Mouse (Mus musculus) liver, embryonic 14.5 days (tissue): ENCODE results near the gene Dolpp1. TPM values are rescaled to one million over a fixed set of nuclear protein-coding genes. Genes with fewer than 3 reads are reported as not detected.

Source experiments
- ATAC-seq: fragments of 200-750 bp; cut with Nextera tagmentation; 2 replicates; pipeline ENCODE4 v1.8.0; 2017; ENCODE audit warnings: moderate number of reproducible peaks, mild to moderate bottlenecking, moderate library complexity; ENCODE audit not compliant: insufficient read depth
- DNase-seq, 3 experiments: peaks; one replicate each; pipeline ENCODE4 v3.0.0-alpha.2; 2012 to 2013; ENCODE audit warnings: low read depth in 3 of 3, low spot score in 3 of 3
- H3K27ac ChIP-seq: fragments of 300-500 bp; sonication (generic); 2 replicates; pipeline ENCODE4 v1.5.1; 2014; ENCODE audit warnings: moderate library complexity, mild to moderate bottlenecking, control low read depth, inconsistent platforms
- H3K27me3 ChIP-seq: fragments of 300-500 bp; sonication (generic); 2 replicates; pipeline ENCODE4 v1.6.1; 2014; ENCODE audit warnings: mild to moderate bottlenecking, low read length, moderate library complexity; ENCODE audit not compliant: control insufficient read depth, insufficient read depth
- H3K36me3 ChIP-seq: fragments of 300-500 bp; sonication (generic); replicated peaks from 2 replicates; pipeline ENCODE4 v1.6.1; 2014; ENCODE audit warnings: low read depth; ENCODE audit not compliant: control insufficient read depth, insufficient read depth
- H3K4me1 ChIP-seq, 2 experiments: fragments of 200-500 bp in 1 of 2; fragments of 300-500 bp in 1 of 2; sonication (generic) in 1 of 2; replicated peaks; 2 replicates each; pipeline ENCODE4 v1.6.1; 2012 to 2014; ENCODE audit warnings: antibody characterized with exemption in 1 of 2, inconsistent platforms in 1 of 2, low read length in 1 of 2; ENCODE audit not compliant: control insufficient read depth in 2 of 2, insufficient read depth in 2 of 2
- H3K4me2 ChIP-seq: fragments of 300-500 bp; sonication (generic); 2 replicates; pipeline ENCODE4 v1.6.1; 2014; ENCODE audit warnings: low read depth, mild to moderate bottlenecking, control low read depth, moderate library complexity
- H3K4me3 ChIP-seq, 2 experiments: fragments of 200-500 bp in 1 of 2; fragments of 300-500 bp in 1 of 2; sonication (generic) in 1 of 2; 2 replicates each; pipeline ENCODE4 v1.5.1; 2012 to 2014; ENCODE audit warnings: low read depth in 2 of 2, low read length in 2 of 2, mild to moderate bottlenecking in 2 of 2, control low read depth in 1 of 2, inconsistent platforms in 1 of 2, moderate library complexity in 1 of 2; ENCODE audit not compliant: insufficient read depth in 1 of 2
- H3K9ac ChIP-seq: fragments of 300-500 bp; sonication (generic); replicated peaks from 2 replicates; pipeline ENCODE4 v1.6.1; 2014; ENCODE audit warnings: mild to moderate bottlenecking, control low read depth, moderate library complexity
- H3K9me3 ChIP-seq: fragments of 300-500 bp; sonication (generic); 2 replicates; pipeline ENCODE4 v1.6.1; 2016; ENCODE audit warnings: low read length, mixed read lengths; ENCODE audit not compliant: control insufficient read depth
- CTCF ChIP-seq: IDR thresholded peaks from 2 replicates; pipeline ENCODE4 v1.5.1; 2016; ENCODE audit warnings: antibody characterized with exemption, low read depth, control low read depth
- EP300 ChIP-seq: IDR thresholded peaks from 2 replicates; pipeline ENCODE4 v1.6.1; 2016; ENCODE audit warnings: antibody characterized with exemption, low read depth
- WGBS: fragments of 180-500 bp; shearing (Covaris S2); extraction: QIAGEN DNeasy Blood & Tissue Kit; methylation state at CpG from one replicate; pipeline ENCODE4 v1.1.7; 2014; ENCODE audit not compliant: insufficient replicate concordance; 5-methylcytosine and 5-hydroxymethylcytosine counted together
- polyA plus RNA-seq, 2 experiments: library from polyadenylated mRNA; depleted of rRNA in 1 of 2; stranded (reverse) in 1 of 2; unstranded in 1 of 2; fragments of >200 nt; fragmentation: Nextera tagmentation in 1 of 2; extraction: Ambion mirVana in 1 of 2; gene quantifications; 2 replicates each; pipeline versions ENCODE4 v1.2.1 to v1.2.3; 2012 to 2014

Gene Dolpp1
- polyA plus RNA-seq (2012; rRNA removed) (17.0 and 23.1 TPM in 2 replicates), polyA plus RNA-seq (2014; fragmentation: Nextera tagmentation; extraction: Ambion mirVana) (13.5 and 17.4 TPM in 2 replicates)

DNA sequence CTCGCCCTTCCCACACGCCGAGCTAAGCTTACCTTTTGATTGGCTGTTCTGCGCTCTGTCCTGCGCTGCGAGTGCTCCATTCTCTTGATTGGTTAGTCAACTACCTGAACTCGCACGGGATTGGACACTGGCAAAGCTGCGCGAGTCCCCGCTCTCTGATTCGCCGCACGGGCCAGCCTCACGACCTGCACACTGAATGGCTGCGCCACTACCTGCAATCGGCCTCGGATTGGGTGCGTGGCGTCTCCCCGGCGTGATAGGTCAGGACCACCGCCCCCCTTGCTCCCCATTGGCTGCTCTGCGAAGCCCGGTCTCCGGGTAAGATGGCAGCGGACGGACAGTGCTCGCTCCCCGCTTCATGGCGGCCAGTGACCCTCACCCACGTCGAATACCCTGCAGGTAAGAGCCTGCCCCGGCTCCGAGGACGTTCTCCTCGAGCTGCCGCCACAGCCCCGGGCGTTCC, at the start of gene Dolpp1:
Dolpp1 (plus strand) TSS at position 141 of the 463 bp plus-strand sequence.
- TF ChIP-seq EP300: peak; percentile 67
- TF ChIP-seq CTCF: no peak
- Histone ChIP-seq H3K27me3 (no peaks in the 10 kb centered on the region), H3K9ac (peak within 1 kb of the TSS; percentile 81), H3K27ac (peak within 1 kb of the TSS; percentile 72), H3K36me3 (peaks cover 3% of the 10 kb centered on the region; the same call in 1 of the 2 replicates), H3K4me1 (peaks cover 8 to 10% of the 10 kb centered on the region in 2 experiments), H3K9me3 (no peaks in the 10 kb centered on the region), H3K4me2 (peak within 1 kb of the TSS; percentile 98), H3K4me3 (peak within 1 kb of the TSS; percentile 72 to 97)
- ATAC-seq: peak; percentile 98
- under 1% methylated on average over 40 of the region's 40 CpGs for WGBS
- DNase-seq: peak; percentile 96 to 97 (median 97)

- Histone ChIP-seq H3K9ac (no peak overlapping the region), H3K27ac (no peak overlapping the region), H3K4me1 (no peaks in the 10 kb centered on the region), H3K4me2 (no peak overlapping the region), H3K36me3 (peaks cover 48% of the 10 kb centered on the region), H3K4me3 (no peak overlapping the region), H3K9me3 (no peaks in the 10 kb centered on the region), H3K27me3 (no peaks in the 10 kb centered on the region)
- TF ChIP-seq CTCF: no peak
- TF ChIP-seq EP300: no peak
- DNase-seq (no peak), ATAC-seq (no peak)
- WGBS: 81% methylated on average over 7 of the region's 7 CpGs
These were observed 49.5 kb upstream of the Dolpp1 start for GRCm38 (mm10) chr2:30342544-30342943.

- Histone ChIP-seq H3K9me3 (no peaks in the 10 kb centered on the region), H3K36me3 (peaks cover 45% of the 10 kb centered on the region), H3K27ac (no peak overlapping the region), H3K4me1 (no peaks in the 10 kb centered on the region), H3K4me2 (no peak overlapping the region), H3K27me3 (no peaks in the 10 kb centered on the region), H3K4me3 (no peak overlapping the region), H3K9ac (no peak overlapping the region)
- TF ChIP-seq EP300 (no peak), CTCF (peak; percentile 13; the same call in 1 of the 2 replicates)
- ATAC-seq (no peak), DNase-seq (no peak)
- 80% methylated on average over 14 of the region's 14 CpGs for WGBS
These were observed 48.4 kb upstream of the Dolpp1 start for GRCm38 (mm10) chr2:30343601-30344137.

DNA sequence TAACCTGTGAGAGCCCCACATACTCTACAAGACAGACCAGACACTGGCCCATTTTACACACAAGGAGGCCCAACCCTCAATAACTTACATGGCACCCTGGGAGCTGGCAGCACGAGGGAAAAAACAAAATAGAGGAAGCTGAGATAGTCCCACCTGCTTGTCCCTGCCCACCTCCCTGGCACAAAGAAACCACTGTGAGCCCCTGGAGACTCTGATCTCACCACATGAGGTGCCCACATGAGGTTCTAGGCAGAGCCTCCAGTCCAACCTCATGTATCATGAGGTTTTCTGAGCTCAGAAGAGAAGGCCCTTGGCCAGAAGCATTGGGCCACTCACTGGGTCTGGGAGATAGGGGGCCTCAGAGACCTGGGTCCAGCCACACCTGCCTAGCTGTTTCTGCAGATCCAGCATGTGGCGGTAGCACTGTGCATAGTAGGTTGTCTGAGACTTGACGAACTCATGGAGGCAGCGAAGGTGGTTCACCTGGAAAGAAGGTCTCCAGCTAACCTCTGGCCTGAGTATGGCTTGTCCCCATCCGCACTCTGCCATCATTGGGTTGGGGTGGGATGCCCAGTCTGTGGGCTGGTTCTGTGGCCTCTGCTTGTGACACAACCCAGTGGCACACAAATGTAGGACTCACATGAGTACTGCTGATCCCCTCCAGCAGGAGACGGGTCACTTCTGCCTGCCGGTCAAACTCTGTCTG, 45.9 kb upstream of the Dolpp1 start:
- TF ChIP-seq CTCF (no peak), EP300 (no peak)
- DNase-seq: no peak
- peaks cover 30% of the 10 kb centered on the region for H3K36me3 ChIP-seq
- no peaks in the 10 kb centered on the region for H3K4me1 ChIP-seq
- H3K9me3 ChIP-seq: no peaks in the 10 kb centered on the region
- ATAC-seq: no peak
- H3K9ac ChIP-seq: no peak overlapping the region
- no peak overlapping the region for H3K4me2 ChIP-seq
- no peak overlapping the region for H3K27ac ChIP-seq
- WGBS: 78% methylated on average over 7 of the region's 7 CpGs
- H3K27me3 ChIP-seq: no peaks in the 10 kb centered on the region
- no peak overlapping the region for H3K4me3 ChIP-seq

GRCm38 (mm10) chr2:30349196-30349595, 42.9 kb upstream of the Dolpp1 start:
- no peak overlapping the region for H3K9ac ChIP-seq
- DNase-seq (no peak), ATAC-seq (no peak; the same call in 1 of the 2 replicates)
- H3K4me1 ChIP-seq: no peaks in the 10 kb centered on the region
- no peak overlapping the region for H3K27ac ChIP-seq
- WGBS: 75% methylated on average over 6 of the region's 6 CpGs
- TF ChIP-seq EP300: no peak
- no peak for TF ChIP-seq CTCF
- no peak overlapping the region for H3K4me2 ChIP-seq
- no peak overlapping the region for H3K4me3 ChIP-seq
- no peaks in the 10 kb centered on the region for H3K9me3 ChIP-seq
- no peaks in the 10 kb centered on the region for H3K27me3 ChIP-seq
- H3K36me3 ChIP-seq: peaks cover 5% of the 10 kb centered on the region
